Mouse (Mus musculus): ENCODE data around the gene Mrps10. TPM values are rescaled to one million over a fixed set of nuclear protein-coding genes. Genes with fewer than 3 reads are reported as not detected.

The Mrps10 gene
- polyA plus RNA-seq, 1 experiment, result 64.4 TPM

DNA sequence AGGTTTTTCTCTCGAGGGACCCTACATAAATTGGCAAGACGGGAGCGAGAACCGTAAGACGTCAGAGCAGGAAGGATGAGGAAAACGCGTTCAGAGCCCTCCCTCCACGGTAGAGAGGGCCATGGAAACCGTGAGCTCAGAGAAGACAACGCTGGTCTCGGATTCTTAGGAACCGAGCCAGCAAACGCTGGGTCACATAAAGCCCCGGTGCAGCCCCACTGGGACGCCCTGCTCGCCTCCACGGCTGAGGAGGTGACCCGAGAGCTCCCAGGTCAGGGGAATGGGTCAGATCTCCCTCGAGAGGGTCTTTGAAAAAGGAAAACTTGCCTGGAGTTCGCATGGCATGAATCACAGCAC is 378 bp downstream of the Mrps10 start:
- TF ChIP-seq GATA1 (IDR thresholded peaks at IDR 0.05; ENCODE audit: low read length), result no peak

DNA sequence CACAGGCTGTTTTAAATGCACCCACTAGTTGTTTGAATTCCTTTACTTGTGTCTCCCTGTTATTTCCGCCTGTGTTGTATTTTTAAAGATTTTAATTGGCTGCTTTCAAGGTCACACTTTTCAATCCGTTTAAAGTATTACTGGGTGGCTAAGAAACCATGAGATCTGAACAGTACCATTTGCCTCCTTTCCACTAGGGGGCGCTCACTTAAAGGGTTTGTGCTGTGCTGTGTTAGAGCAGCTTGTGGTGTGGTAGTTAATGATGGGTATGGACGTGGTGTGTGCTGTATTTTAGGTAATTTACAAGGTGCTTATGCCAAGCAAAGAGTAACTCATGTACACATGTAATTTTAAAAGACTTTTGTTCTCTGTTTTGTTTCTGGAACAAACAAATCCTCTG is 2.8 kb downstream of the Mrps10 start:
- TF ChIP-seq GATA1 (IDR thresholded peaks at IDR 0.05; ENCODE audit: low read length), result no peak

- no peak for TF ChIP-seq GATA1 (IDR thresholded peaks at IDR 0.05; ENCODE audit: low read length)
Measured at GRCm38 (mm10) chr17:47373991-47374390, 5.3 kb downstream of the Mrps10 start.

- no peak for TF ChIP-seq GATA1 (IDR thresholded peaks at IDR 0.05; ENCODE audit: low read length)
Measured at GRCm38 (mm10) chr17:47376779-47377280, 8.1 kb downstream of the Mrps10 start.

DNA sequence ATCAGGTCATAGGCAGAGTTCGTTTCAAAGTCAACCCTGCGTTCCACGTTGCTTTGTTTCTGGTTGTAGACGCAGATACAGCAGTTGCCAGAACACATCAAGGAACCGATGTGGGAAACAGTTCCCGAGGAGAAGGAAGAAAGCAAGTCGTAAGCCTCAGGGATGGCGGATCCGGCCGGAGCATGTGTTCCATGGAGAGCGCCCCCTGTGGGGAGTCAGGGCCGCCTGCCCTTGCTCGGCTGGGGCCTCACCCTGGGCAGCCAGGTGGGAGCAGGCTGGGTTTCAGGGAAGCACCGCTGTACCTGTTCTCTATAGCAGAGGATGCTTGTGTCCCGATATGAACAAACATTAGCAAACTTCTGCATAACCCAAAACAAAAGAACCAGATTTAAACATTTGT is 9.4 kb downstream of the Mrps10 start:
- no peak for TF ChIP-seq GATA1 (IDR thresholded peaks at IDR 0.05; ENCODE audit: low read length)

DNA sequence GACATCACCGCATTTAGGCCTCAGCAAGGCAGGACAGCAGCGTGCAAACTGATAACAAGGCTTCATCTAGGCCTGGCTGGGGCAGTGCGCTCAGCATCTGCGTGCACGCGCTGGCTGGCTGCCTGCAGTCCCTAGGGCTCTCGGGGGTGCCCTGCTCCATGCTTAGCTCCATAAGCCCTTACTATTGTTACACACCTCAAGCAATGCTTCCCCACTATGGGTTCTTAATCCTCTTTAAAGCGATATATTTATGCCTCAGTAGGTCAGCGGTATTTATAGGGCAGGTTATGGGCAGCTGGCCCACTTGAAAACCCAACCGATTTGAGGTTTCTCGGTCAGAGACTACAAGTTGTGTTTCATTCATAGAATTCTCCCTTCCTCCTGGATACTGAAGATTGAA is 13.2 kb downstream of the Mrps10 start:
- no peak for TF ChIP-seq GATA1 (IDR thresholded peaks at IDR 0.05; ENCODE audit: low read length)

DNA sequence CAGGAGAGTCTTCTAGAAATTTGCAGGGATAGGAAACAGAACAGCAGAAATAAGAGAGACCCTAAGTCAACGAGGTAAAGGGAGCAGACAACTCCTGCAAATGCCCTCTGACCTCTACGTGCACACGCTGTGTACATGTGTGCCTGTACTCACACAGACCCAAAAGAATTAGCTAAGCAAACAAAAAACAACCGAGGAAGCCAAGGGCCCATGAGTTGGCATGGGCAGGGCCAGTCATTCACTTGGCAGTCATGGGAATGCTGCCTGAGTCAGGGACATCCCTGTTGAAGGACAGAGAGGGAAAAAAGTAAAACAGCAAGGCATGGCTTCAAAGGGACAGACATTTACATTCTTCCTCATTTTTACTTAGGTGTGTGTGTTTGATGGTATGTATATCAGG is 14.6 kb downstream of the Mrps10 start:
- TF ChIP-seq GATA1 (IDR thresholded peaks at IDR 0.05; ENCODE audit: low read length), result no peak

- TF ChIP-seq GATA1 (IDR thresholded peaks at IDR 0.05; ENCODE audit: low read length), result no peak
Measured at GRCm38 (mm10) chr17:47384064-47384463, 15.4 kb downstream of the Mrps10 start.

DNA sequence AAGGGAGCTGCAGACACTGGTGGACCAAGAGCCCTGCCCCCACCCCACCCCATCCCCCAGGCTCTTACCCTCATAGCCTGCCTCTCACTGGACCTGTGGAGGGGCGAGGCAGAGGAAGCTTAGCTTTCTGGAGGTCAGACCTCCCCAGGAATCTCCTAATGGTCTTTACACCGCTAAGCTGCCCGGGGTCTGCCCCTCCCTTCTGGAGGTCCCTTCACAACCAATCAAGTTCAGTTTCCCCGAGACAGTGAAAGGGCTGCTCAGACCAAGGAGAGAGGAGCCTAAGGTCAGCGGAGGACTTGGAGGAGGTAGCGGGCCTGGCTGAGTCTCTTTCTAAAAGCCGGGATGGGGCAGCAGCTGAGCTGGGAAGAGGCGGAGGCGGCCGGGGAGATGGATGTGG is 16.5 kb downstream of the Mrps10 start, which contains the start of gene Guca1b:
Gene Guca1b, plus strand, starts transcription at position 249 of the 400 bp plus-strand sequence.
- no peak for TF ChIP-seq GATA1 (IDR thresholded peaks at IDR 0.05; ENCODE audit: low read length)

DNA sequence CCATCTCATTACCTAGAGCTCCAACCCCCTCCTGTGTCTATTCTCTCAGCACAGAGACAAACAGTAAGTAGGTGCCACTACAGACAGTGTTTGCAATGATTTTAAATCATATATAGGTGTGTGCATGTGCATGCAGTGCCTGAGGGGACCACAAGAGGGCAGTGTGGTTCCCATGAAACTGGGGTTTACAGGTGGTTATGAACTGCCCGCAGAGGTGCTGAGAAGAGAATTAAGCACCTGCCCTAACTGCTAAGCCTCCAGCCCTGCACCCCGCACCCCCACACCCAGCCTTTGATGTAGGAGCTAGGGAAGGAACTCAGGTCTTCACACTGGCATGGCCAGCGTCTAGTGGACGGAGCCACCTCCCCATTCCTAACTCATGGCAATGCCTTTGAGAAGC is 18.0 kb downstream of the Mrps10 start:
- no peak for TF ChIP-seq GATA1 (IDR thresholded peaks at IDR 0.05; ENCODE audit: low read length)

GRCm38 (mm10) chr17:47394223-47394869 is 25.7 kb downstream of the Mrps10 start:
- no peak for TF ChIP-seq GATA1 (IDR thresholded peaks at IDR 0.05; ENCODE audit: low read length)

GRCm38 (mm10) chr17:47395376-47395913 is 26.8 kb downstream of the Mrps10 start:
- no peak for TF ChIP-seq GATA1 (IDR thresholded peaks at IDR 0.05; ENCODE audit: low read length)

DNA sequence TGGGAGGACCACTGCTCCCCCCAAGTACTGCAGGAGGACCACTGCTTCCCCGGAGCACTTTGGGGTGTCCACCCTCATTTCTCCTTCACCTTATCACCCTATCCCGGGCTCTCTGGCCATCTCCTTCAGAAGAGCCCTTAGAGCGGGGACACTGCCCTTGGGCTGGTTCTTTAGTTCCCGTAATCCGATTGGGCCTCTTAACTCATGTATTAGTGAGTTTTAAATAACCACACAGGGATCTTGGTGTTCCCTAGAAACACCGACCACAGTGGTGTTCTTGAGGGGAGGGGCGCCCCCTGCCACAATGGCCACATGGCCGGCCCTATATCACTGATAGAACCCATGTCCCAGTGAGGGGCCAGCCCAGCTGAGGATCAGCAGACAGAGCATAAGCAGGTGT is 30.4 kb downstream of the Mrps10 start:
- no peak for TF ChIP-seq GATA1 (IDR thresholded peaks at IDR 0.05; ENCODE audit: low read length)

DNA sequence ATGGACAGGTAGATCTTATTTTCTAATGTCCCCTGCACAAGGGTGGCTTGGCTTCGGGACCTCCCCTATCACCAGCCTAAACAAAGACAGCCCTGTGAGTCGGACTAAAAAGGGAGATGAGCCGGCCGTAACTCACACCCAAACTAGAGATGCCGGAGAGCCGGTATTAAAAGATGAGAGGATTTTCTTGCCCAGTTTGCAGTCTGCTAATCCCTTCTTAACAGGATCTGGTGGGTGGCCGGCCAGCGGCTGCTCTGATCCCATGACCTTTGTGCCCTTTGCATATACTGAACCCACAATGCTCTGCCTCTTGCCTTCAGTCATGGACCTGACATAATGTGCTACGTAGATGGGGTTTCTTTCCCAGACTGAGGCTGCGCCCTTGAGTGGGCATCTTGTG is 31.8 kb downstream of the Mrps10 start, which contains the start of gene Guca1a:
Gene Guca1a, minus strand, starts transcription at position 134 of the 400 bp plus-strand sequence.
- TF ChIP-seq GATA1 (IDR thresholded peaks at IDR 0.05; ENCODE audit: low read length), result no peak

DNA sequence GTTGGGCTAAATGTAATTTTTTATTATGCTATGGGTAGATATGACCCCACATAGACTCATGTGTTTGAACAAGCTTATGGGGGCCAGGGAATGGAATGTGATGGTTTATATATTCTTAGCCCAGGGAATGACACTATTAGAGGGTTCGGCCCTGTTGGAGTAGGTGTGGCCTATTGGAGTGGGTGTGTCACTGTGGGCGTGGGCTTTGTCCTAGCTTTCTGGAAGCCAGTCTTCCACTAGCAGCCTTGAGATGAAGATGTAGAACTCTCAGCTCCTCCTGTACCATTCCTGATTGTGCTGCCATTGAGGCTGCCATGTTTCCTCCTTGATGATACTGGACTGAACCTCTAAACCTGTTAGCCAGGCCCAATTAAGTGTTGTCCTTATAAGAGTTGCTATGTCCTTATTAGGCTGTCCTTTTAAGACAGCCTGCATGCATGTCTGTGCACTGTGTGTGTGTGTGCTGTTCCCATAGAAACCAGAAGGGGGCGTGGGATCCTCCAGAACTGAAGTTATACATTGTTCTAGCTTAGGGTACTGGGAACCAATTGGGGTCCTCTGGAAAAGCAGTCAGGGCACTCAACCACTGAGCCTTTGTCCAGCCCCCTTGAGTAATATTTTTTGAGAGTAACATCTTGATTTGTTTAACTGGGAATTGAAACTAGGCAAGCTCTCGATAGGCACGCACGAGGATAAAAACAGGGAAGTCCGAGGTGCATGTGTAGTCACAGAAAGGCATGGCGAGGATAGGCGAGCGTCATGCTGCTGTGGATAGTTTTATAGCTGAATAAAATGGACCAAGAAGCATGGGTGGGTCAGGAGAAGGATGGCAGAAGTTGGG is 39.2 kb downstream of the Mrps10 start:
- TF ChIP-seq GATA1 (IDR thresholded peaks at IDR 0.05; ENCODE audit: low read length), result no peak

DNA sequence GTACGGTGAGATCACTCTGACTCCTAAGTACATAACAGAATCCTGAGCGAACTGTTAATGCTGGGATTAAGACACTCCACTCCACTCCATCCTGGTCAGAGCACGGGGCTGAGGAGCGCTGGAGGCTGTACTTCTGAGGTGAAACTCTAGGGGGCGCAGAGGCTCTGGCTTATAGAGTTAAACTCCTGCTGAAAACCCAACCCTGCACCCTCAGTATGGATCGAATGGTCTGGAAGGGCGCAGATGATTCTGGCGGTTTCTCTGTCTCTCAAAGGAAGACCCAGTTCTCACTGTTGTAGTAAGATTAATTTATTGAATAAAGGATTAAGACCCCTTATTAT is 39.8 kb downstream of the Mrps10 start:
- no peak for TF ChIP-seq GATA1 (IDR thresholded peaks at IDR 0.05; ENCODE audit: low read length)

Measured in G1E-ER4 (cell line).